Mouse (Mus musculus) hindbrain, embryonic 15.5 days (tissue): Measurements from ENCODE around the gene Nnmt. TPM values are rescaled to one million over a fixed set of nuclear protein-coding genes. Genes with fewer than 3 reads are reported as not detected.

Experiments
- ATAC-seq: fragments of 200-750 bp; cut with Nextera tagmentation; 2 replicates; pipeline ENCODE4 v1.8.0; 2017; ENCODE audit warnings: low read depth, moderate number of reproducible peaks, moderate TSS enrichment; ENCODE audit not compliant: low FRiP score
- H3K27ac ChIP-seq: fragments of 300-500 bp; sonication (generic); replicated peaks from 2 replicates; pipeline ENCODE4 v1.5.1; 2015; ENCODE audit warnings: mild to moderate bottlenecking, inconsistent platforms
- H3K27me3 ChIP-seq: fragments of 300-500 bp; sonication (generic); 2 replicates; pipeline ENCODE4 v1.6.1; 2015; ENCODE audit warnings: control low read depth, inconsistent platforms
- H3K36me3 ChIP-seq: fragments of 300-500 bp; sonication (generic); 2 replicates; pipeline ENCODE4 v1.6.1; 2015; ENCODE audit warnings: control low read depth, inconsistent platforms
- H3K4me1 ChIP-seq: fragments of 300-500 bp; sonication (generic); replicated peaks from 2 replicates; pipeline ENCODE4 v1.6.1; 2015; ENCODE audit warnings: control low read depth, inconsistent platforms
- H3K4me2 ChIP-seq: fragments of 300-500 bp; sonication (generic); 2 replicates; pipeline ENCODE4 v1.6.1; 2015; ENCODE audit warnings: moderate library complexity, mild to moderate bottlenecking, inconsistent platforms
- H3K4me3 ChIP-seq: fragments of 300-500 bp; sonication (generic); 2 replicates; pipeline ENCODE4 v1.5.1; 2015; ENCODE audit warnings: mild to moderate bottlenecking, inconsistent platforms
- H3K9ac ChIP-seq: fragments of 300-500 bp; sonication (generic); 2 replicates; pipeline ENCODE4 v1.6.1; 2015; ENCODE audit warnings: inconsistent platforms
- H3K9me3 ChIP-seq: fragments of 300-500 bp; sonication (generic); 2 replicates; pipeline ENCODE4 v1.6.1; 2016; ENCODE audit warnings: control low read depth, inconsistent platforms
- WGBS: fragments of 180-500 bp; shearing (Covaris S2); methylation state at CpG from one replicate; pipeline ENCODE4 v1.1.7; 2015; 5-methylcytosine and 5-hydroxymethylcytosine counted together
- polyA plus RNA-seq: library from polyadenylated mRNA; unstranded; fragments of >200 nt; fragmentation: Nextera tagmentation; extraction: Ambion mirVana; gene quantifications from 2 replicates; pipeline ENCODE4 v1.2.1, GENCODE M21; 2015

Nnmt gene
- polyA plus RNA-seq, 1 experiment from 2014 or later = 1.5 TPM

DNA sequence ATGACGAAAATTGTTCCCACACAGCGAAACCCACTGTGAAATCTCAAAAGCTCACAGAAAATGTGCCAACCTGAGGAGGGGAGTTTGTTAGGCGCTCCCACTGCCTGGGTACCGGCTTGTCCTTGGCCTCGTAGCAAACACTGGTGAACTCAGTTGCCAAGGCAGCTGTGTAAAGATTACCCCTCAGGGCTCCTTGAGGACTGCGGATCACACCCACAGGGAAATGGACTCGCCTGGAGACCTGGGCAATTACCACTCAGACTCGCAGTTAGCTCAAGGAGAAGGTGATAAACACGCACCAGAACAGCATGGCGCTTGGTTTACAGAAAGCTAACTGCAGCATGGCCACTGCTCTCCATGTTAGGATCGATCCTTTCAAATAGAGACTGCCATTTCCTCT, 8.0 kb downstream of the Nnmt start:
- no peaks in the 10 kb centered on the region for H3K27me3 ChIP-seq
- H3K27ac ChIP-seq = no peak overlapping the region
- no peak overlapping the region for H3K4me2 ChIP-seq
- ATAC-seq = no peak
- H3K4me1 ChIP-seq = no peaks in the 10 kb centered on the region
- 70% methylated on average over 11 of the region's 11 CpGs for WGBS
- H3K4me3 ChIP-seq = no peak overlapping the region
- H3K36me3 ChIP-seq = no peaks in the 10 kb centered on the region
- H3K9me3 ChIP-seq = no peaks in the 10 kb centered on the region
- H3K9ac ChIP-seq = no peak overlapping the region

- no peak for ATAC-seq
- 61% methylated on average over 8 of the region's 8 CpGs for WGBS
- Histone ChIP-seq H3K9ac (no peak overlapping the region), H3K27me3 (no peaks in the 10 kb centered on the region), H3K4me3 (no peak overlapping the region), H3K9me3 (no peaks in the 10 kb centered on the region), H3K27ac (no peak overlapping the region), H3K4me2 (no peak overlapping the region), H3K36me3 (no peaks in the 10 kb centered on the region), H3K4me1 (no peaks in the 10 kb centered on the region)
Observed at GRCm38 (mm10) chr9:48593915-48594314, 11.0 kb downstream of the Nnmt start.

DNA sequence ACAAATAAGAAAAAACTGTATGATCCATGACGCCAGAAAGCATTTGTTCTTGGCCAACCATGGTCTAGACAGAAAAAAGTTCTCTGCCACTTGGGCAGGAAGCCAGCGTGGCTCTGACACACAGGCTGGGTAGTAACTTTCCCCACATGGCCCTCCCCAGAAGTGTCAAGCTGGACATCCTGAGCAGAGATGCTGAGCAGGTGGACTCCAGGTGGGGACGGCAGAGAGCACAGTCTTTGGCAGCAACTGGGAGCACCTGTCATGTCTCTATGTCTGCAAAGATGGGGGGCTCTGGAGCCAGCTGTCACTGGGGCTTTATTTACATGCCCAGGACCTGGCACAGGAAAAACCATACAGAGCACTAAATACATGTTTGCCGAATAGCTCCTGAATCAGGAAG, 14.3 kb downstream of the Nnmt start:
- Histone ChIP-seq H3K27ac (no peak overlapping the region), H3K4me3 (no peak overlapping the region), H3K27me3 (no peaks in the 10 kb centered on the region), H3K36me3 (no peaks in the 10 kb centered on the region), H3K9ac (no peak overlapping the region), H3K4me2 (no peak overlapping the region), H3K4me1 (no peaks in the 10 kb centered on the region), H3K9me3 (no peaks in the 10 kb centered on the region)
- WGBS = 77% methylated on average over 4 of the region's 4 CpGs
- ATAC-seq = no peak

DNA sequence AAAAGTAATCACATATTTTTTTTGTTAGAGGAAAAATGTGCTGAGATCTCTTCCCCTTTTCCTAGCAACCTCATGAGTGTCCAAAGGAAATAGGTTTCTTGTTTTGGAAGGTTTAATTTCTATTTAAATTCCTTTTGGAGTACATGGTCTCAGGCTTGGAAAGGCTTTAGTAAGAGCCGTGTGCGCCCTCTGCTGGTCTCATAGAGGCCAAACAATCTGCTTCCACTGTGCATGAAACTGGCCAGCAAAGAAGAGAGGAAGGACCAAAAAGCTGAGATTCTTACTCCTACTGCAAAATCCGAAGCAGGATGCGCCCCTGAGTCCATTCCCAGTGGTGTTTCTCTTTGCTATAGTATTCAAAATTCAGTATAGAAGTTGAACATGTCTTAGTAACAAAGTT, 18.6 kb downstream of the Nnmt start:
- ATAC-seq = no peak
- Histone ChIP-seq H3K36me3 (no peaks in the 10 kb centered on the region), H3K4me3 (no peak overlapping the region), H3K9me3 (no peaks in the 10 kb centered on the region), H3K4me2 (no peak overlapping the region), H3K27ac (no peak overlapping the region), H3K9ac (no peak overlapping the region), H3K27me3 (no peaks in the 10 kb centered on the region), H3K4me1 (no peaks in the 10 kb centered on the region)
- 7% methylated on average over 4 of the region's 4 CpGs for WGBS

- no peak for ATAC-seq
- no peaks in the 10 kb centered on the region for H3K27me3 ChIP-seq
- WGBS = 86% methylated on average over 1 of the region's 1 CpGs
Observed at GRCm38 (mm10) chr9:48580808-48581207, 24.1 kb downstream of the Nnmt start.

GRCm38 (mm10) chr9:48562388-48562787, 42.6 kb downstream of the Nnmt start:
- no peaks in the 10 kb centered on the region for H3K9me3 ChIP-seq
- no peaks in the 10 kb centered on the region for H3K4me1 ChIP-seq
- H3K4me2 ChIP-seq = no peak overlapping the region
- ATAC-seq = no peak
- WGBS = 94% methylated on average over 5 of the region's 5 CpGs
- H3K4me3 ChIP-seq = no peak overlapping the region
- H3K27ac ChIP-seq = no peak overlapping the region
- no peaks in the 10 kb centered on the region for H3K36me3 ChIP-seq
- H3K9ac ChIP-seq = no peak overlapping the region
- H3K27me3 ChIP-seq = no peaks in the 10 kb centered on the region

More at GRCm38 (mm10) chr9:48580808-48581207, 24.1 kb downstream of the Nnmt start:
- Histone ChIP-seq H3K4me2 (no peak overlapping the region), H3K9ac (no peak overlapping the region), H3K4me1 (no peaks in the 10 kb centered on the region), H3K27ac (no peak overlapping the region), H3K9me3 (no peaks in the 10 kb centered on the region), H3K4me3 (no peak overlapping the region), H3K36me3 (no peaks in the 10 kb centered on the region)

DNA sequence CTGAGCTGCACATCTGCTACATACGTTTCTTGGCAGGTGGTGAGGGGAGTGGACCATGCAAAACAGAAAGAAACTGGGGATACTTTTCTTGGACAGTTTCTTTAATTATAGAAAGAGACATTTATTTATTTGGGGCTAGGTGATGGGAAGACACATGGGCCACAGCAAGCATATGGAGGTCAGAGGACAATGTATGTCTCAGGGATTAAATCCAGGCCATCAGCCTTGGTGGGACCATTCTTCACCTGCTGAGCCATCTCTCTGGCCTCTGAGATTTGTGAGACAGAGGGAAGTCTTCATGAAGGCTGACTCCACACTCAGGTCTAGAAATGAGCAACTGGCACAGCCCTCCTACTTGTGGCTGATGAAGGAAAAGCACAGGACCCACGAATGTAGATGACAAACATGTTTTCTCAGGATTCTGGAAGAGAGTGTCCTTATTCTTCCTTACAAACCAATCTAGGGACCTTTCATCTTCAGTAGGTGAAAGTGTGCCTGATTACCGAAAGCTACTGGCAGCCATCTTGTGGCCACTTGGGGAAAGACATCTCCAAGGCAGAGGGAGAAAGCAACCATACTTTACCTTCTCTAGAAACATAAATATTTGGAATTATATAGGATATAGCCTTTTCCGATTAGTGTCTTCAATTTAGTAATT, 45.3 kb downstream of the Nnmt start:
- Histone ChIP-seq H3K4me2 (no peak overlapping the region), H3K36me3 (no peaks in the 10 kb centered on the region), H3K27ac (no peak overlapping the region), H3K4me1 (no peaks in the 10 kb centered on the region), H3K27me3 (no peaks in the 10 kb centered on the region), H3K9me3 (no peaks in the 10 kb centered on the region), H3K4me3 (no peak overlapping the region), H3K9ac (no peak overlapping the region)
- no peak for ATAC-seq
- WGBS = 29% methylated on average over 4 of the region's 4 CpGs

GRCm38 (mm10) chr9:48558637-48559036, 46.3 kb downstream of the Nnmt start:
- H3K27me3 ChIP-seq = no peaks in the 10 kb centered on the region
- no peaks in the 10 kb centered on the region for H3K9me3 ChIP-seq
- H3K27ac ChIP-seq = no peak overlapping the region
- WGBS = 82% methylated on average over 4 of the region's 4 CpGs
- no peak overlapping the region for H3K4me3 ChIP-seq
- no peak overlapping the region for H3K4me2 ChIP-seq
- H3K36me3 ChIP-seq = no peaks in the 10 kb centered on the region
- ATAC-seq = no peak
- no peak overlapping the region for H3K9ac ChIP-seq
- H3K4me1 ChIP-seq = no peaks in the 10 kb centered on the region

DNA sequence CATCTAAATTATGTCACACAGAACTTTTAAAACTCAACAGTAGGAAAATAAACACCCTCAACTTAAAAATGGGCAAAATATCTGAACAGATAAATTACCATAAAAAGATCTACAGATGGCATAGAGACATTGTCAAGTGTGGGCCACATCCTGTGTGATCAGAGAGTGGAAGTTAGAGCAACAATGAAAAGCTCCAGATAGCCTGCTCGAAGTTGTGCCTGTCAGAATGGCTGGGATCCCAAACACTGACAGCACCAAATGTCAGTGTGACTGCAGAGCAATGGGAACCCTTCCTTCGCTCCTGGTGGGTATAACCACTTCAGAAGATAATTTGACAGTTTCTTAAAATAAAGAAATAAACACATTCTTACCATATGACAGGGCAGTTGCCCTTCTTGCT, 55.9 kb downstream of the Nnmt start:
- no peak for ATAC-seq
- H3K4me2 ChIP-seq = no peak overlapping the region
- no peak overlapping the region for H3K9ac ChIP-seq
- no peaks in the 10 kb centered on the region for H3K4me1 ChIP-seq
- H3K27me3 ChIP-seq = no peaks in the 10 kb centered on the region
- no peak overlapping the region for H3K27ac ChIP-seq
- no peaks in the 10 kb centered on the region for H3K36me3 ChIP-seq
- H3K4me3 ChIP-seq = no peak overlapping the region
- 86% methylated on average over 2 of the region's 2 CpGs for WGBS
- H3K9me3 ChIP-seq = no peaks in the 10 kb centered on the region

DNA sequence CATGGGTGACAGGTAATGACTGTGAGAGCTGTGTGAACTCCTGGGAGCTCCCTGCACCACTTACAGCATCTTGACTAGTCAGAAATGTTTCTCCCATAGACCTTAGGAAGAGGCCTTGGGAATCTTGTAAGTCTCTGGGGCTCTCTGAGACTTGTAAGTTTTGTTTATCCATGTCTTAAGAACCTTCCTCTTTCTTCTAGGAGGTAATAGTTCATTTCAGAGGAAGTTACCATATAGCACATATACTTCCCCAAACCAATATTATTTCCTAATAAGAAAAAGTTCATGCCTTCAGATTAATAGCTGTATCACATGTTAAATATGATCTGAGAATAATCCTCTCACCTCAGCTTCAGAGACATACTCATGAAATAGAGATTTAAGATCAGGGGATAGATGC, 57.7 kb downstream of the Nnmt start:
- H3K9ac ChIP-seq = no peak overlapping the region
- H3K27ac ChIP-seq = no peak overlapping the region
- no peak for ATAC-seq
- no peaks in the 10 kb centered on the region for H3K4me1 ChIP-seq
- no peaks in the 10 kb centered on the region for H3K9me3 ChIP-seq
- no peaks in the 10 kb centered on the region for H3K36me3 ChIP-seq
- no peaks in the 10 kb centered on the region for H3K27me3 ChIP-seq
- no peak overlapping the region for H3K4me2 ChIP-seq
- H3K4me3 ChIP-seq = no peak overlapping the region

Other genes with a start within 250 kb of the Nnmt start
- gene Rexo2, start 124.5 kb downstream of the Nnmt start, polyA plus RNA-seq = 110 and 118 TPM in 2 replicates
- gene Rbm7, start 109.9 kb downstream of the Nnmt start, polyA plus RNA-seq = 71.4 and 72.5 TPM in 2 replicates
- 23.8 and 26.4 TPM in 2 replicates for gene Gm5617, start 109.7 kb downstream of the Nnmt start, polyA plus RNA-seq
- gene Zbtb16, start 231.1 kb upstream of the Nnmt start, polyA plus RNA-seq = 6.8 and 7.9 TPM in 2 replicates